Mouse (Mus musculus) embryo, embryonic 9.5 days (tissue): ENCODE measurements around the gene Gm10142.
"Not testable (repeated sequence)": the region's sequence is repeated elsewhere in the genome, so short reads cannot be mapped to it uniquely, and the experiment has no call there.

ENCODE experiments used
- DNase-seq: peaks from one replicate; pipeline ENCODE4 v3.0.0-alpha.2; 2017; ENCODE audit errors: extremely low spot score

Gene Gm10142

DNA sequence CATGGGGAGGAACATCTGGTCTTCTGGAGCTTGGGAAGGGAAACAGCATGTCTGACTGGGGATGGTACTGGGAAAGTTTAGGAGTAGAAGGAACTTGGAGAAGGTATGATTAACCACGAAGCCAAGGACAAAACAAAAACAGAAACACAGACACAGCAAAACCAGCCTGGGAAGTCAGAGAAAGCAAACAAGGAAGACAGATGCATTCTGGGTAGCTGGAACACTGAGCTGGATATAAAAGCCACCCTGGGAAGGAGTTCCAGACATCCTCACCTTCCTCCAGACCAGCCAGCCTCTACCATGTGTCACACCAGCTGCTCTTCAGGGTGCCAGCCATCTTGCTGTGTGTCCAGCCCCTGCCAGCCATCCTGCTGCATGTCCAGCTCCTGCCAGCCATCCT lies at the start of gene Gm10142:
Gene Gm10142, plus strand, starts transcription at position 301 of the 400 bp plus-strand sequence.
- no peak for DNase-seq

DNA sequence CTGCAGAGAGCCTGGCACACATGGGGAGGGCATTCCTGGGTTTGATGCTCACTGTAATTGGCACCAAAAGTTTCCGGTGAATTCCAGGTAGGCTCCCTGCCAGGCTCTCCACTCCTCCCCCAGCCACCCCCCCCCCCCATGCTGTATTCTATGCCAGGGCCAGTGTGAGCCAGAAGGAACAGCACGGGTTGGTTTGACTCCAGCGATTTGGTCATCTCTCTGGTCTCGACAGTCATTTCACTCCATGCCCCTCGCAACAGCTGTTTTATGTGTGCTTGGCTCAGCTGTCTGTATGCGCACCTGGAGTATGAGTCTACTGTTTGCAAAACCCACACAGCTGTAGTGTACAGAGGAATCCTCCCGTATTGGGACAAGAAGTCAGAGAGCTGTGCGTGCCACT lies 49.3 kb upstream of the Gm10142 start:
- no peak for DNase-seq

- DNase-seq, result no peak
These were observed 48.2 kb upstream of the Gm10142 start for GRCm38 (mm10) chr10:77667402-77667801.

- no peak for DNase-seq
These were observed 44.9 kb upstream of the Gm10142 start for GRCm38 (mm10) chr10:77670710-77671109.

DNA sequence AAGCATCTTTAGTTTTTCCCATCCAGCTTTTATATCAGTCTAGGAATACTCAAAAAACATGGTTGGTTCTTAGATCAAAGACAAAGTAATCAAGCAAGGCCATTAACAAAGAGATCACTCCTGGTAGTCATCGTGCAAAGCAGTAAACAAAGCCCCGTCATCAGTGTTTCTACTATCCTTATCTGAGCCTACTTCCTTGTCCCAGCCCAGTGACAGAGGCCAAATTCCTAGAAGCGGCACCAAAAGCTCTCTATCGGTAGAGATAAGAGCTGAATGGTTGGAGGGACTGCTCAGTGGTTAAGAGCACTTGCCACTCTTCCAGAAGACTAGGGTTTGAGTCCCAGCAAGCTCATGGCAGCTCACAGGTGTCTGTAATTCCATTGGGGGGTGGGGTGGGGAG lies 44.1 kb upstream of the Gm10142 start:
- DNase-seq, result no peak

DNA sequence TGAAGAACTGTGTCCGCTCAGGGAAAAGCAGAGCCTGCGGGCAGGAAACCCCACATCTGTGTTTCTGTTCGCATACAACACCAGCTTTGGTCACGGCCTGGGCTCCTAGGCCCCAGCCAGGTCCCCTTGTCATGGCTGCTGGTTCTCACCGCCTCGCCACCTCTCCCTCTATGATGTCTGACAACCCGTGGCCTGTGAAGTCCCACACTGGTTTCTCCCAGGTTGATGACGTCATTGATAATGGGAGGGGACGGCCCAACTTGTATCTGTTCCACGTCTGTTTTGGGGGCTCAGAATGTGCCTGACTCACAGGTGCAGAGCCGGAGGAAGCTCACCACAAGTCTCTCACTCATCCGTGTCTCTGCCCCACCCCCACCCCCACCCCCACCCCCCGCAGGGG lies 41.8 kb upstream of the Gm10142 start:
- DNase-seq, result no peak

GRCm38 (mm10) chr10:77677562-77677961 lies 38.0 kb upstream of the Gm10142 start:
- peak; percentile 40 for DNase-seq

GRCm38 (mm10) chr10:77682994-77683393 lies 32.6 kb upstream of the Gm10142 start:
- DNase-seq, result no peak

DNA sequence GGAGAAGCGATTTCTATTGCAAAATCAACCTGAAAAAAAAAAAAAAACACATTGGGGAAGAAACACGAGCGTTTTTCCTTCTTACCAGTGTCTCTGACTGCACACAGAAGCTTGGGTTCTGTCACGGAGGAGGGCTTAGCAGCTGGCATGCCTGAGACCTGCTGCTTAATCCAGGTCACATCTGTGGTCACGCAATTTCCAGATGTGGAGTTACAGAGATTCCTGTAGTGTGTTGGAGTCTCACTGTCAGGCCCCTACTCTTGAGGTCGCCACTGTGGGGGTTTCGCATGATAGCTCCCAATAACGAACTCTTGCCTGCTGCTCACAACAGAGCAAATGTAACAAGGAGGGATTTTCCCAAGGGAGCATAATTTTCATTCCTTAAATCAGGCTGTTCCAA lies 31.4 kb upstream of the Gm10142 start:
- no peak for DNase-seq

- DNase-seq, result no peak
These were observed 29.5 kb upstream of the Gm10142 start, which contains the start of gene Tspear for GRCm38 (mm10) chr10:77685895-77686664. Gene Tspear, plus strand, starts transcription at chr10:77686569.

DNA sequence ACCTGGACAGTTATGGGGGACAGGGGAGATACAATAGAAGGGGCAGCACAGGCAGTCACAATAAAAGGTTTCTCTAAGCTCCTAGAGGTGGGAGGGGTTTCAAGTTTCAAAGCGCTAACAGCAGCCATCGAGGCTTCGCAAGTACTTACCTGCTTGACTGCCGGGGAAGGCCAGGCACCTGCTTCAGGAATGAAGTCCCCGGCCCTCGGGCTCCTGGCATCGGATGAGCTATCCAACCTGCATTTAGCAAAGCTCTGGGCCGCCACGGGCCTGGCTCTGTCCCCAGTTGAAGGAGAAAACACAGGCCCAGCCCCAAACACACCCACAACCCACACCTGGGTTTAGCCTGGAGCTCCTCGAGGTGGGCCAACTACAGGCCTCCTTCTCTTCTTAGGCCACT lies 28.6 kb upstream of the Gm10142 start:
- no peak for DNase-seq

DNA sequence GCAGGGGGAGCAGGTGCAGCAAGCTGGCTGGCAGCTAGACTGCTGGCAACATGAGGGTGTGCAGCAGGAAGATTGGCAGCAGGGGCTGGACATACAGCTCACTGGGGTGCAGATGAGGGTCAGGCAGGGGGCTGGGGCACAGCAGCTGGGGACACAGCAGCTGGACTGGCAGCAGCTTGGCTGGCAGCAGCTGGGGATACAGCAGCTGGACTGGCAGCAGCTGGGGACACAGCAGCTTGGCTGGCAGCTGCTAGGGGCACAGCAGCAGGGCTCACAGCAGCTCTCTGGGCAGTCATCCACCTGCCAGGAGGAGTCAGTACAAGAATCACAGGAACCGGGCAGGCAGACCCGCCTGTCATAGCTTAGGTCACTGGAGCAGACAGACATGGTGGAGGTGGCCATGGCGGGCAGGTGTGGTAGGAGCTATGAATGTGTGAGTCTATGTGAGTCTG lies 25.2 kb upstream of the Gm10142 start, which contains the start of gene Gm19402:
Gene Gm19402, minus strand, starts transcription at position 402 of the 452 bp plus-strand sequence.
- not testable (repeated sequence) for DNase-seq

DNA sequence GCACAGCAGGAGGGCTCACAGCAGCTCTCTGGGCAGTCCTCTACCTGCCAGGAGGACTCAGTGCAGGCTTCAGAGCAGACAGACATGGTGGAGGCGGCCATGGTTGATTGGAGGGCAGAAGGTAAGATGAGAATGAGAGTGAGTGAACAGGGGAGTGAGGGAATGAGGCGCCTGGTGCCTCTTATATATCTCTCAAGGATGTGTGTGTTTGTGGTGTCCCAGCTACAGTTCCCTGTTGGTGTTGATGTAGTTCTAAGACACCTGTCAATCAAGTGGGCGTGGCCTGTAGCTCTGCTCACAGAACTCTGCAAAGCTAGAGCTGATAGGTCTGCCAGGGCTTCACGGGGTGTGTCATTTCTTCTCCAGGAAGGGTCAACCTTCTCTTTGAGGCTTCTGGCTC lies 18.5 kb upstream of the Gm10142 start, which contains the start of gene Gm9508:
Gene Gm9508, minus strand, starts transcription at position 101 of the 400 bp plus-strand sequence.
- DNase-seq, result no peak

GRCm38 (mm10) chr10:77706326-77706725 lies 9.3 kb upstream of the Gm10142 start, which contains the start of gene Gm10272:
Gene Gm10272, plus strand, starts transcription at chr10:77706626.
- DNase-seq, result no peak

DNA sequence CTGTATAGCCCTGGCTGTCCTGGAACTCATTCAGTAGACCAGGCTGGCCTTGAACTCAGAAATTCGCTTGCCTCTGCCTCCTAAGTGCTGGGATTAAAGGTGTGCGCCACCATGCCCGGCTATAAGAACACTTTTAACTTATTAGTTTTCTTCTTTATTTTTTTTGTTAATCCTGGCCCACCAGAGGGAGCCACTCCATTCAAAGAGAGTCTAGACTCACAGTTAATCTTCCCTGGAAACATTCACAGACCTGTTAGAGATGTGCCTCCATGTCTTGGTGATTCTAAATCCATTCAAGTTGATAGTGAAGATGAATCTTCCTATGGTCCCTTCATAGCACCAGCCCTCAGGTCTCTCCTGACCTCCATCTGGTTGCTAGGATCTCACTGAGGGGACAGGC lies 5.8 kb upstream of the Gm10142 start:
- DNase-seq, result no peak

DNA sequence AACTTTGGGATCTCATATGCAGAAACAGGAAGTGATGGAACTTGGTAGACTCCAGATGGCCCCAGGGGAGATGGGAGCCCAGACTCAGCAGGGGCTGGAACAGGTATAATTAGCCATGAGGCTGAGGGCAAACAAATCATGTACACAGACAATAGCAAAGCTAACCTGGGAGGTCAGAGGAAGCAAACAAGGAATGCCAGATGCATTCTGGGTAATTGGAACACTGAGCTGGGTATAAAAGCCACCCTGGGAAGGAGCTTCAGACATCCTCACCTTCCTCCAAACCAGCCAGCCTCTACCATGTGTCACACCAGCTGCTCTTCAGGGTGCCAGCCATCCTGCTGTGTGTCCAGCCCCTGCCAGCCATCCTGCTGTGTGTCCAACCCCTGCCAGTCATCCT lies 4.5 kb upstream of the Gm10142 start, which contains the start of gene Gm10024:
Gene Gm10024, plus strand, starts transcription at position 301 of the 400 bp plus-strand sequence.
- not testable (repeated sequence) for DNase-seq

DNA sequence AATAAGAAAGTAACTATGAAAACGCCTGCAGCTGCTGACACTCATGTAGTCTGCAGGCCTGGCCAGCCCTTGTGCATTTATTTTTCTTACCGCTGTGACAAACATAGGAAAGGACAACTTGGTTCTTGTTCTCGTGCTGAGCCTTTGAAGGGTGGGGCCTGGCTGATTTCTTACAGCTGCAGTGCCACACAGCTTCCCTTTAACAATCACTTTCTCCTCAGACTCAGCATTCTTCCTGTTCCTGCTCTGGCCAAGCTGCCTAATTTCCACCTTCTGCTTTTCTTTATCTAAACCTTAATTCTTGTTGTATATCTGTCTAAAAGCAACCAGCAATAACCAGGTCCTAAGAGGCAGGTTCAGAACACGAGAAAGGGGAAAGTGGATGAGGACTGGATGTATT lies 1.9 kb upstream of the Gm10142 start:
- no peak for DNase-seq

DNA sequence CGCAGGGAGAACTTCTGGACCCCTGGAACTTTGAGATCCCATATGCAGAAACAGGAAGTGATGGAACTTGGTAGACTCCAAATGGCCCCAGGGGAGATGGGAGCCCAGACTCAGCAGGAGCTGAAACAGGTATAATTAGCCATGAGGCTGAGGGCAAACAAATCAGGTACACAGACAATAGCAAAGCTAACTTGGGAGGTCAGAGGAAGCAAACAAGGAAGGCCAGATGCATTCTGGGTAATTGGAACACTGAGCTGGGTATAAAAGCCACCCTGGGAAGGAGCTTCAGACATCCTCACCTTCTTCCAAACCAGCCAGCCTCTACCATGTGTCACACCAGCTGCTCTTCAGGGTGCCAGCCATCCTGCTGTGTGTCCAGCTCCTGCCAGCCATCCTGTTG lies 4.7 kb downstream of the Gm10142 start, which contains the start of gene Krtap12-1:
Gene Krtap12-1, plus strand, starts transcription at position 301 of the 400 bp plus-strand sequence.
- DNase-seq, result not testable (repeated sequence)

GRCm38 (mm10) chr10:77724855-77725254 lies 9.2 kb downstream of the Gm10142 start:
- DNase-seq, result no peak

DNA sequence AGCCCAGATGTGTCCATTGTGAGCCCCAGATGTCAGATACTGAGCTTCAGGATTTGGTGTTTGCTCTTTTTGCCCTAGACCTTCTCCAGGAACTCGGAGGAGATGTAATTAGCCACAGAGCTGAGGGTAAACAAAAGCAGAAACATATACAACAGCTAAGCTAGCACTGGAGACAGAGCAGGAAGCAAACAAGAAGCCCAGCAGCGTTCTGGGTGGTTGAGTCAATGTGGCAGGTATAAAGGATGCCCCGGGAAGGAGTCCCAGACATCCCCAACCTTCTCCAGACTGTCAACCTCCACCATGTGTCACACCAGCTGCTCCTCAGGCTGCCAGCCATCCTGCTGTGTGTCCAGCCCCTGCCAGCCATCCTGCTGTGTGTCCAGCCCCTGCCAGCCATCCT lies 10.6 kb downstream of the Gm10142 start, which contains the start of gene Gm10100:
Gene Gm10100, plus strand, starts transcription at position 301 of the 400 bp plus-strand sequence.
- DNase-seq, result no peak

DNA sequence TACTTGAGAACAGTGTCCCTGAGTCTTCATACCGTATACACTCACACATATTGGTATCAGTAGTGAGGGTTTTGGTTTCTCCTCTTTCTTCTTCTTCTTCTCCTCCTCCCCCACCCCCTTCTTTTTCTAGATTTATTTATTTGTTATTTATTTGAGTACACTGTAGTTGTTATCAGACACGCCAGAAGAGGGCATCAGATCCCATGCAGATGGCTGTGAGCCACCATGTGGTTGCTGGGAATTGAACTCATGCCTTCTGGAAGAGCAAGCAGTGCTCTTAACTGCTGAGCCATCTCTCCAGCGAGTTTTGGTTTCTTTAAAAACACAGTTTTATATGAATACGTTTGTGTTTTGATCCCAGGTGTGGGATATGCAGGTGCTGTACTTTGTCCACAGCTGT lies 12.7 kb downstream of the Gm10142 start:
- DNase-seq, result no peak

DNA sequence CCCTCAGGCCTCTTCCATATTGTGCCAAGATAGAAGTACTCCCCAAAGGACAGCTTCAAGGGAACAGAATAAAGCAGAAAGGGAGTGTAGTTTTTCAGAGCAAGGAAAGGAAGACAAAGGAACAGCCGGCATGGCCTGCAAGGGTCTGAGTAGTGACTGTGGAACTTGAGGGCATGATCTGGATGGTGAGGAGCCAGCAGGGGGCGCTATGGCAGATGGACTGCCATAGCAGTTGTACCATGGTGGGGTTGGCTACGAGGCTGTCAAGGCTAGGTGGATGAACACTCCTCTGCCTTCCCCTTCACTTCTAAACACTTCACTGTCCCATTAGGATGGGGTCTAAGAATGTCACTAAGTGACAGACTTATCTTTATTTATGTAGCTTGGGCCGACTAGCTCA lies 13.6 kb downstream of the Gm10142 start:
- DNase-seq, result peak; percentile 22

GRCm38 (mm10) chr10:77735928-77736327 lies 20.3 kb downstream of the Gm10142 start:
- DNase-seq, result no peak
